Mouse (Mus musculus) embryonic fibroblast, embryonic 13.5 days (primary cell): Measurements from ENCODE around the gene Ndufb4.

Experiments
- CTCF ChIP-seq: IDR thresholded peaks from 2 replicates; pipeline ENCODE4 v1.5.1; 2011; ENCODE audit warnings: mild to moderate bottlenecking, control low read depth, low read length, moderate library complexity, borderline replicate concordance; ENCODE audit not compliant: insufficient read depth
- POLR2A ChIP-seq: IDR thresholded peaks from 2 replicates; pipeline ENCODE4 v1.6.1; 2011; ENCODE audit warnings: low read depth, mild to moderate bottlenecking, control low read depth, low read length, moderate library complexity

DNA sequence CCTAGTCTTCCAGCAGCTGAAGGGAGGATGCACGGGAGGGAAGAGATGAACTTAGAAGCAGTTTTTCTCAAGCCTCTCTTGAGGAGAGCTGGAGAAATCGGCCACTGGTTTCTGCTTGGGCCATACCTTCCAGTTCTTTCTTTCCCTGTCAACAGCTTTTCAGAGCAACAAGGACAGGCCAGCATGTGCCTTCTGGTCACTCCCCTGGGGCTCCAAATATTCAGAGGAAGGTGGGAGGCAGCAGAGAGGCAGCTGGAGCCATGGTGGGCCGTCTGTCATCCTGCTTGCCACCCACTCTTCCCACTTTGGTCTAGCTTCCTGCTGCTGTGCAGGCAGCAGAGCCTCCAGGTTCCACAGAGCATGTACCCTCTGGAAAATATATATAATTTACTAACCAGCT lies 36.6 kb downstream of the Ndufb4 start:
- TF ChIP-seq CTCF: no peak
- TF ChIP-seq POLR2A: no peak
